Mouse (Mus musculus): ENCODE data around the gene Nsun6. TPM values are rescaled to one million over a fixed set of nuclear protein-coding genes. Genes with fewer than 3 reads are reported as not detected.
A peak's percentile ranks its signal among the peaks of the same experiment; 100 is the strongest.

Gene Nsun6
- polyA plus RNA-seq, 2 experiments = 5.9 to 12.0 TPM

- H3K4me3 ChIP-seq (replicated peaks; ENCODE audit: low read length) = no peak overlapping the region
- ATAC-seq (ENCODE audit: low FRiP score, low read depth) (no peak), DNase-seq (ENCODE audit: low spot score) (no peak)
- H3K4me2 ChIP-seq (replicated peaks; ENCODE audit: low read depth, low read length, severe bottlenecking) = no peak overlapping the region
- H3K27me3 ChIP-seq (ENCODE audit: control insufficient read depth, insufficient read depth, low read length) = no peaks in the 10 kb centered on the region
- H3K9ac ChIP-seq (ENCODE audit: low read depth, low read length, severe bottlenecking) = no peak overlapping the region
- H3K27ac ChIP-seq (replicated peaks; ENCODE audit: low read depth, low read length) = no peak overlapping the region
- no peaks in the 10 kb centered on the region for H3K9me3 ChIP-seq (ENCODE audit: control insufficient read depth, low read length)
- 84% methylated on average over 4 of the region's 4 CpGs for WGBS
- no peaks in the 10 kb centered on the region for H3K4me1 ChIP-seq (ENCODE audit: control insufficient read depth, insufficient read depth, low read length)
- no peak for TF ChIP-seq POLR2A (IDR thresholded peaks at IDR 0.05; ENCODE audit: borderline replicate concordance, extremely low read depth, insufficient read depth, insufficient read length)
- peaks cover 4% of the 10 kb centered on the region; the same call in 1 of the 2 replicates for H3K36me3 ChIP-seq (ENCODE audit: control insufficient read depth, insufficient read depth, low read length)
Observed at GRCm38 (mm10) chr2:14996036-14996435, 58.8 kb downstream of the Nsun6 start.

- Histone ChIP-seq H3K36me3 (ENCODE audit: control insufficient read depth, insufficient read depth, low read length) (peaks cover 4% of the 10 kb centered on the region; the same call in 1 of the 2 replicates), H3K9me3 (ENCODE audit: control insufficient read depth, low read length) (no peaks in the 10 kb centered on the region), H3K27ac (replicated peaks; ENCODE audit: low read depth, low read length) (no peak overlapping the region), H3K4me1 (ENCODE audit: control insufficient read depth, insufficient read depth, low read length) (no peaks in the 10 kb centered on the region), H3K4me3 (replicated peaks; ENCODE audit: low read length) (no peak overlapping the region), H3K9ac (ENCODE audit: low read depth, low read length, severe bottlenecking) (no peak overlapping the region), H3K27me3 (ENCODE audit: control insufficient read depth, insufficient read depth, low read length) (no peaks in the 10 kb centered on the region), H3K4me2 (replicated peaks; ENCODE audit: low read depth, low read length, severe bottlenecking) (no peak overlapping the region)
- no peak for DNase-seq (ENCODE audit: low spot score)
- TF ChIP-seq POLR2A (IDR thresholded peaks at IDR 0.05; ENCODE audit: borderline replicate concordance, extremely low read depth, insufficient read depth, insufficient read length) = no peak
- WGBS = 94% methylated on average over 4 of the region's 4 CpGs
- no peak for ATAC-seq (ENCODE audit: low FRiP score, low read depth)
Observed at GRCm38 (mm10) chr2:14992531-14992930, 62.3 kb downstream of the Nsun6 start.

GRCm38 (mm10) chr2:14989350-14989749 lies 65.5 kb downstream of the Nsun6 start:
- Histone ChIP-seq H3K4me3 (replicated peaks; ENCODE audit: low read length) (no peak overlapping the region), H3K9ac (ENCODE audit: low read depth, low read length, severe bottlenecking) (no peak overlapping the region), H3K4me2 (replicated peaks; ENCODE audit: low read depth, low read length, severe bottlenecking) (no peak overlapping the region), H3K27me3 (ENCODE audit: control insufficient read depth, insufficient read depth, low read length) (no peaks in the 10 kb centered on the region), H3K9me3 (ENCODE audit: control insufficient read depth, low read length) (no peaks in the 10 kb centered on the region), H3K27ac (replicated peaks; ENCODE audit: low read depth, low read length) (no peak overlapping the region), H3K36me3 (ENCODE audit: control insufficient read depth, insufficient read depth, low read length) (no peaks in the 10 kb centered on the region), H3K4me1 (ENCODE audit: control insufficient read depth, insufficient read depth, low read length) (no peaks in the 10 kb centered on the region)
- TF ChIP-seq POLR2A (IDR thresholded peaks at IDR 0.05; ENCODE audit: borderline replicate concordance, extremely low read depth, insufficient read depth, insufficient read length) = no peak
- 38% methylated on average over 4 of the region's 4 CpGs for WGBS
- ATAC-seq (ENCODE audit: low FRiP score, low read depth) (0 out of 2 replicates have a peak, but pooled peaks have one; percentile 57), DNase-seq (ENCODE audit: low spot score) (peak; percentile 11)

DNA sequence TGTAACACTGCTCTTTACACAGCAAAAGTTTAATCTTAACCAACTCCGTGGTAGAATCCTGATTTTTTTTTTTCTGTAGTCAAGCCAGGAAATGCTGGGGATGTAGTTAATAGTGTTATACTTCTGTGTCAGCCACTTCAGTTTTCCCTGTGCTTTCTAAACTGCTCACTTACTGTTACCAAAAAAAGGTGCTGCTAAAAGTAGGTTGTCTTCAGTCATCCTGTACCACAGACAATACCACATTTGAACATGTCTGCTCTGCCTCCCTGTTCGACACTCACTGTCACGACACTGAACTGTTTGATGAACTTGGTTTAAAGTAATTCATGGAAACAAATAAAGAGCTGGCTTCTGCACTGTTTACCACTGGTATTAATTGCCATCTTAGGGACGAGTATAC lies 66.4 kb downstream of the Nsun6 start:
- Histone ChIP-seq H3K4me2 (replicated peaks; ENCODE audit: low read depth, low read length, severe bottlenecking) (no peak overlapping the region), H3K9me3 (ENCODE audit: control insufficient read depth, low read length) (no peaks in the 10 kb centered on the region), H3K4me3 (replicated peaks; ENCODE audit: low read length) (no peak overlapping the region), H3K27ac (replicated peaks; ENCODE audit: low read depth, low read length) (no peak overlapping the region), H3K36me3 (ENCODE audit: control insufficient read depth, insufficient read depth, low read length) (no peaks in the 10 kb centered on the region), H3K9ac (ENCODE audit: low read depth, low read length, severe bottlenecking) (no peak overlapping the region), H3K4me1 (ENCODE audit: control insufficient read depth, insufficient read depth, low read length) (no peaks in the 10 kb centered on the region), H3K27me3 (ENCODE audit: control insufficient read depth, insufficient read depth, low read length) (no peaks in the 10 kb centered on the region)
- ATAC-seq (ENCODE audit: low FRiP score, low read depth) (no peak), DNase-seq (ENCODE audit: low spot score) (no peak)
- 72% methylated on average over 4 of the region's 4 CpGs for WGBS
- no peak for TF ChIP-seq POLR2A (IDR thresholded peaks at IDR 0.05; ENCODE audit: borderline replicate concordance, extremely low read depth, insufficient read depth, insufficient read length)

GRCm38 (mm10) chr2:14984029-14984428 lies 70.8 kb downstream of the Nsun6 start:
- Histone ChIP-seq H3K4me3 (replicated peaks; ENCODE audit: low read length) (no peak overlapping the region), H3K9me3 (ENCODE audit: control insufficient read depth, low read length) (no peaks in the 10 kb centered on the region), H3K36me3 (ENCODE audit: control insufficient read depth, insufficient read depth, low read length) (no peaks in the 10 kb centered on the region), H3K4me2 (replicated peaks; ENCODE audit: low read depth, low read length, severe bottlenecking) (no peak overlapping the region), H3K27me3 (ENCODE audit: control insufficient read depth, insufficient read depth, low read length) (no peaks in the 10 kb centered on the region), H3K27ac (replicated peaks; ENCODE audit: low read depth, low read length) (no peak overlapping the region), H3K9ac (ENCODE audit: low read depth, low read length, severe bottlenecking) (no peak overlapping the region), H3K4me1 (ENCODE audit: control insufficient read depth, insufficient read depth, low read length) (no peaks in the 10 kb centered on the region)
- DNase-seq (ENCODE audit: low spot score) = no peak
- TF ChIP-seq POLR2A (IDR thresholded peaks at IDR 0.05; ENCODE audit: borderline replicate concordance, extremely low read depth, insufficient read depth, insufficient read length) = no peak
- no peak for ATAC-seq (ENCODE audit: low FRiP score, low read depth)
- WGBS = 82% methylated on average over 11 of the region's 11 CpGs

DNA sequence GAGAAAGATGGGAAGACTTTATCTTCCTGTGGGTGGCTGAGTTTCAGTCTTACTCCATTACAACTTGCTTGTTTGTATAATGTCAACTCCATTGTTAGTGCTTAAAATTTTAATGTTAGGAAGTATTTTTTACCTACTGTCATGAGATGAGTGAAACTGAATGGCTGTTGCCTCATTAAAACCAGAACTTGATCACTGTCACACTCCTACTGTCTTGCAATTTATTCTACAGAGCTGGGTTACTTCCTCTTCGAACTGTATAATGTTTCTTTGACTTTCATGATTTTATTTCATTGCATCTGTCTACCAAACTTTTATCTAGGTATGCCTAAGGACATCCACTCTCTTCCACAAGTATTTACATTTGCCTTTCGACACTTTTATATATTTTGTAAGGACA lies 93.4 kb downstream of the Nsun6 start:
- Histone ChIP-seq H3K9ac (ENCODE audit: low read depth, low read length, severe bottlenecking) (no peak overlapping the region), H3K27me3 (ENCODE audit: control insufficient read depth, insufficient read depth, low read length) (no peaks in the 10 kb centered on the region), H3K4me3 (replicated peaks; ENCODE audit: low read length) (no peak overlapping the region), H3K4me1 (ENCODE audit: control insufficient read depth, insufficient read depth, low read length) (0 out of 2 replicates have a peak, but pooled peaks cover 6% of the 10 kb centered on the region), H3K9me3 (ENCODE audit: control insufficient read depth, low read length) (no peaks in the 10 kb centered on the region), H3K36me3 (ENCODE audit: control insufficient read depth, insufficient read depth, low read length) (no peaks in the 10 kb centered on the region), H3K27ac (replicated peaks; ENCODE audit: low read depth, low read length) (no peak overlapping the region), H3K4me2 (replicated peaks; ENCODE audit: low read depth, low read length, severe bottlenecking) (no peak overlapping the region)
- no peak for ATAC-seq (ENCODE audit: low FRiP score, low read depth)
- no peak for DNase-seq (ENCODE audit: low spot score)
- no peak for TF ChIP-seq POLR2A (IDR thresholded peaks at IDR 0.05; ENCODE audit: borderline replicate concordance, extremely low read depth, insufficient read depth, insufficient read length)
- WGBS = 85% methylated on average over 2 of the region's 2 CpGs

Data from limb, embryonic 14.5 days (tissue).